Mouse (Mus musculus): ENCODE measurements around the gene Fars2.
"Not testable (repeated sequence)": the region's sequence is repeated elsewhere in the genome, so short reads cannot be mapped to it uniquely, and the experiment has no call there.

GRCm38 (mm10) chr13:36172981-36173380, 55.8 kb downstream of the Fars2 start:
- TF ChIP-seq POLR2A (IDR thresholded peaks at IDR 0.05; ENCODE audit: control insufficient read depth, low read depth, low read length); CTCF (IDR thresholded peaks at IDR 0.05; ENCODE audit: control insufficient read depth, insufficient read depth, insufficient replicate concordance, low read depth, low read length): not testable (repeated sequence)

Measured in testis, adult 2 months (tissue).